Mouse (Mus musculus) kidney, embryonic 15.5 days (tissue): Measurements from ENCODE around the gene Ubtd2. TPM values are rescaled to one million over a fixed set of nuclear protein-coding genes. Genes with fewer than 3 reads are reported as not detected.

ENCODE experiments used
- ATAC-seq: fragments of 200-750 bp; cut with Nextera tagmentation; replicated peaks from 2 replicates; pipeline ENCODE4 v1.8.0; 2017; ENCODE audit warnings: moderate TSS enrichment; ENCODE audit not compliant: low FRiP score
- H3K27ac ChIP-seq: fragments of 300-500 bp; sonication (generic); 2 replicates; pipeline ENCODE4 v1.5.1; 2015; ENCODE audit warnings: mild to moderate bottlenecking, inconsistent platforms
- H3K27me3 ChIP-seq: fragments of 300-500 bp; sonication (generic); 2 replicates; pipeline ENCODE4 v1.6.1; 2015; ENCODE audit warnings: inconsistent platforms
- H3K36me3 ChIP-seq: fragments of 300-500 bp; sonication (generic); 2 replicates; pipeline ENCODE4 v1.6.1; 2015; ENCODE audit warnings: inconsistent platforms
- H3K4me1 ChIP-seq: fragments of 300-500 bp; sonication (generic); 2 replicates; pipeline ENCODE4 v1.6.1; 2015; ENCODE audit warnings: inconsistent platforms
- H3K4me2 ChIP-seq: fragments of 300-500 bp; sonication (generic); 2 replicates; pipeline ENCODE4 v1.6.1; 2015; ENCODE audit warnings: moderate library complexity, mild to moderate bottlenecking, inconsistent platforms
- H3K4me3 ChIP-seq: fragments of 300-500 bp; sonication (generic); replicated peaks from 2 replicates; pipeline ENCODE4 v1.5.1; 2015; ENCODE audit warnings: mild to moderate bottlenecking, inconsistent platforms
- H3K9ac ChIP-seq: fragments of 300-500 bp; sonication (generic); 2 replicates; pipeline ENCODE4 v1.6.1; 2015; ENCODE audit warnings: mild to moderate bottlenecking, inconsistent platforms
- H3K9me3 ChIP-seq: fragments of 300-500 bp; sonication (generic); replicated peaks from 2 replicates; pipeline ENCODE4 v1.6.1; 2016; ENCODE audit warnings: inconsistent platforms
- WGBS: fragments of 180-500 bp; shearing (Covaris S2); methylation state at CpG from one replicate; pipeline ENCODE4 v1.1.7; 2015; ENCODE audit warnings: mixed read lengths; 5-methylcytosine and 5-hydroxymethylcytosine counted together
- polyA plus RNA-seq: library from polyadenylated mRNA; unstranded; fragments of >200 nt; fragmentation: Nextera tagmentation; extraction: Ambion mirVana; gene quantifications from 2 replicates; pipeline ENCODE4 v1.2.1, GENCODE M21; 2015

The Ubtd2 gene
- polyA plus RNA-seq, 1 experiment from 2014 or later: 46.1 TPM

DNA sequence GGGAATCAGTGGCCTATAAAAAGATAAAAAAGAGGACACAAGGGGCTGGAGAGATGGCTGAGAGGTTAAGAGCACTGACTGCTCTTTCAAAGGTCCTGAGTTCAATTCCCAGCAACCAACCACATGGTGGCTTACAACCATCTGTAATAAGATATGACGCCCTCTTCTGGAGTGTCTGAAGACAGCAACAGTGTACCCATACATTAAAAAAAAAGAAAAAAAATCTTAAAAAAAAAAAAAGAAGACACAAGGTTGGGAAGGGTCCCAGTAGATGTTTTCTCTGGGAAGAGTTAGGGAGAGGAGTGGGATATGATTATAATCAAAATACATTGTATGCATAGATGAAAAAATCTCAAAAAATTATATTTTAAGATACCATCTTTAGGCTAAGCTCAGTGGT, 10.0 kb upstream of the Ubtd2 start:
- Histone ChIP-seq H3K4me2 (no peak overlapping the region), H3K4me3 (no peak overlapping the region), H3K27me3 (no peaks in the 10 kb centered on the region), H3K9me3 (no peaks in the 10 kb centered on the region), H3K9ac (no peak overlapping the region), H3K27ac (no peak overlapping the region), H3K4me1 (no peaks in the 10 kb centered on the region), H3K36me3 (no peaks in the 10 kb centered on the region)
- ATAC-seq: no peak
- WGBS: 71% methylated on average over 1 of the region's 1 CpGs

DNA sequence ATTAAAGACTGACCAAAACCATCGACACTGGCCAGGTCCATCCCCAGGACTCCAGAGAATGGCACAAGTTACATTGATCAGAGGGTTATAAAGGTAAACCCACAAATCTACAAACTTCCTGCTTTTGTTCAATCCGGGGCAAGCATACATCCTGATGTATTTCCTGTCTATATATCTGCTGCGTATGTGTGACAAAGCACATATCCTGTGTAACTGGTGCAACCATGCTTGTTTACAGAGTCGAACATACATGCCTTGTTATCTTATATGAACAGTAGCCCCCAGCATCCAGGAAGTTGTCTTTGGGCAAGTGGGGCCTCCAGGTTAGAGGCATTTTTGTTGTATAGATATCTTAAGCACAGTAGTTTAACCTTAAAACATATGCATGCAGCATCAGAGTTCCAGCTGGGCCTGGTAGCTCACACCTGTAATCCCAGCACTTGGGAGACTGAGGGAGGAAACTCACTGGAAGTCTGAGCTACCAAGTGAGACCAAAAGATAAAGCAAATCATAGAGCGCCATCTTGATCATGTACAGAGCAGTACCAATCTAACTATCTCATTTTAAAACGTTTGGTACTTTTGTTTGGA, 9.4 kb upstream of the Ubtd2 start:
- Histone ChIP-seq H3K9me3 (no peaks in the 10 kb centered on the region), H3K4me2 (no peak overlapping the region), H3K9ac (no peak overlapping the region), H3K27me3 (no peaks in the 10 kb centered on the region), H3K27ac (no peak overlapping the region; the same call in 1 of the 2 replicates), H3K4me1 (no peaks in the 10 kb centered on the region), H3K36me3 (no peaks in the 10 kb centered on the region), H3K4me3 (no peak overlapping the region)
- ATAC-seq: no peak
- 74% methylated on average over 6 of the region's 6 CpGs for WGBS

DNA sequence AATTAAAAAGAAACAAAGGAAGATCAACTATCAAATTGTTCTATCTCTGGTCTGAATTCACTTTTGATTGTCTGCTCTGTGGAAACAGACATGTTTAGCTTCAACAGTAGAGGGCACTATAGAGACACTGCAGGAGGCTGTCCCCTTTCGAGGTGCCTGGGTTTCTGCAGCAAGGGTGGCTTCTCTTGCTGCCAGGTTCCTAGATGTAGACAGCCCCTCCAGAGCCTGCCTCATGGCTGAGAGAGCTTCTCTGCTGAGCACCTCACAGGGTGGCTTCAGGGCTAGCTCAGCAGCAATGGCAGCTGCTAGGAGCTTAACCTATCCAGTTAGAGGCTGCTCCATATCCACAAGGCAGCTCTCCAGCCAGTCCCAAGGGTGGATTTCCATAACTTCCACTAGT, 5.0 kb upstream of the Ubtd2 start:
- no peaks in the 10 kb centered on the region for H3K27me3 ChIP-seq
- H3K36me3 ChIP-seq: no peaks in the 10 kb centered on the region
- no peak overlapping the region for H3K4me2 ChIP-seq
- no peak for ATAC-seq
- 0% methylated on average over 1 of the region's 1 CpGs for WGBS
- H3K4me1 ChIP-seq: peaks cover 6% of the 10 kb centered on the region; the same call in 1 of the 2 replicates
- no peak overlapping the region for H3K9ac ChIP-seq
- H3K9me3 ChIP-seq: no peaks in the 10 kb centered on the region
- H3K27ac ChIP-seq: no peak overlapping the region
- H3K4me3 ChIP-seq: no peak overlapping the region

DNA sequence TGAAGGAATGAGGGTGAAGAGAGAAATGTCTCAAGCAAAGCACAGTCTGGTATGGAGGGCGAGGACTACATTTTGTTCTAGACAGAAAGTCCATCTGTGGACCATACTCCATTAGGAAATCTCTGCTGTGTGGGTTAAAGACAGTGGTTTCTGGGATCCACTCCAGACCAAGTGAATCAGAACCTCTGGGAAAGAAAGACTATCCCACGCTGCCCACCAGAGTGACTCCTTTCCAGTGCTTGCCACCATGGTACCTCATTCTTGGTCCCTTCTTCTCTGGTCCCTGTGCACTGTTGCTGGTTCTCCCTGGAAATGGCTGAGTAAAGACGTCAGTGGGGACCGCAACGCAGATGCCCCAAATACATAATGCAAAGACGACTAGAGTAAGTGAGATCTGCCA, 3.9 kb upstream of the Ubtd2 start:
- Histone ChIP-seq H3K4me1 (peaks cover 6% of the 10 kb centered on the region), H3K27me3 (no peaks in the 10 kb centered on the region), H3K9ac (no peak overlapping the region), H3K36me3 (no peaks in the 10 kb centered on the region), H3K4me2 (no peak overlapping the region), H3K9me3 (no peaks in the 10 kb centered on the region), H3K4me3 (no peak overlapping the region), H3K27ac (no peak overlapping the region)
- no peak for ATAC-seq
- WGBS: 93% methylated on average over 6 of the region's 6 CpGs

DNA sequence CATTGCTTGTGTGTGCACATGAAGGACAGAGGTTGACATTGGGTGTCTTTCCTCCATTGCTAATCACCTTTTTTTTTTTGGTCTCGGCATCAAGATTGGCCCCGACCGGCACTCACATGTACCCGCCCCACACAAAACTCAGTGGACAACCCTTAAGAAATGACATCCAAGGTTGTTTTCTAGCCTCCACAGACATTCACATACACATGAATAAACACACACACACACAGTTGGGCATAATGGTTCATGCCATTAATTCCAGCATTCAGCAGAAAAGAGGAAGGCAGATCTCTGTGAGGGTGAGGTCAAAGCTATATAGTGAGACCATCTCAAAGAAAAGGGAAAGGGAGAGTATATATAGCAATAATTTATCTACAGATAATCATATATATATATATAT, 2.4 kb upstream of the Ubtd2 start:
- H3K4me2 ChIP-seq: no peak overlapping the region
- H3K4me1 ChIP-seq: peaks cover 13% of the 10 kb centered on the region
- no peak overlapping the region for H3K27ac ChIP-seq
- WGBS: 97% methylated on average over 4 of the region's 4 CpGs
- ATAC-seq: no peak
- H3K4me3 ChIP-seq: no peak overlapping the region
- H3K9ac ChIP-seq: no peak overlapping the region
- no peaks in the 10 kb centered on the region for H3K9me3 ChIP-seq
- H3K36me3 ChIP-seq: no peaks in the 10 kb centered on the region
- no peaks in the 10 kb centered on the region for H3K27me3 ChIP-seq

DNA sequence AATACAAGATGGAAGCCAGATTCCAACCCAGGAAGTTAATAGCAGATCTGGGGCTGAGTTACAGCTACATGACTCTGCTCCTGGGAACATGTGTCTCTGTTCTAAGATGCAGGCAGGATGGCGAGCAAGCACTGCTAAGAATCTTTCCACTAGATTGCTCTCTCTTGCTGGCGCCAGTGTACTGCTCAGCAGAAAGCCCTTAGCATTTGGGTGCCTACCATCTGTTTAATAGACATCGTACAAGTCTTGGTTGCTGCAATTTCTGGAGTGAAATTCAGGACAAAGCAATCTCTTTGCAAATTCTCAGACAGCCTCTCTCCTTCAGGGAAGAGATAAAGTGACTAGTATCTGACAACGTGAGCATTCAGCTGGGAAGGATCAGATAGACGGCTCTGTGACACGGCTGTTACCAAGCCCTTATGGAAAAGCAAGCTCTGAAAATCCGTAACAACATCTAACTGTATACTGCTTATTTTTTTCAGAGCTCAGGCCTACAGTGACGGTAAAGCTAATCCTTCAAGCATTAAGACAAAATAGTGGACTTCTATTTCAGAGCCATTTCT, 1.7 kb upstream of the Ubtd2 start:
- no peak overlapping the region for H3K9ac ChIP-seq
- H3K27ac ChIP-seq: peak overlapping the region; percentile 46; the same call in 1 of the 2 replicates
- no peaks in the 10 kb centered on the region for H3K9me3 ChIP-seq
- 0 out of 2 replicates have a peak overlapping the region, but pooled peaks have one; percentile 8 for H3K4me2 ChIP-seq
- H3K4me1 ChIP-seq: peaks cover 13% of the 10 kb centered on the region
- no peaks in the 10 kb centered on the region for H3K36me3 ChIP-seq
- WGBS: 49% methylated on average over 8 of the region's 8 CpGs
- ATAC-seq: no peak
- no peaks in the 10 kb centered on the region for H3K27me3 ChIP-seq
- no peak overlapping the region for H3K4me3 ChIP-seq

DNA sequence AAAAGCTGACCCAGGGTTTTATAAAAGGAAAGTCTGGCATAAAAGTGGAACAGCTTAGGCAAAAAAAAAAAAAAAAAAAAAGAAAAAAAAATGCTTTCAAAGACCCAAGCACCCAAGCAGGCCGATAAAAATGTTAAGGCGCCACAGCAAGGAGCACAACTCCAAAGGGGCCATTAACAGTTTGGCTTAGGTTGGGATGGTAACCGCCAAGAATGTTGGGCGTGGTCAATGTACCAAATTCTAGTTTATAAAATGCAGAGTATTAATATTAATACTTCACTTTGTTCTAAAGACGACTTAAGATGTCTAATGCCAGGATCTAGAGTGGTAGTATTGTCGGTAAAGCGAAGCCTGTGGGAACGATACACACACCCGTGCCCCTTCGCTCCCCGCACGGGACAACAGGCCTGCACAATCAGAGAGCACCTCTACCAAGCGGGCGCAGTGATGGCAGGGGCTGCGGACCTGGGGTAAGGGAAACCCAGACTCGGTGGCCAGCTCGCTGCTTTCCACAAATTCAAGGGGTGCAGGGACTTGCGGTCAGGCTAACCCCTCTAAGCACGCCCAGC, 855 bp upstream of the Ubtd2 start:
- Histone ChIP-seq H3K4me2 (peak overlapping the region; percentile 93), H3K36me3 (no peaks in the 10 kb centered on the region), H3K9me3 (no peaks in the 10 kb centered on the region), H3K4me1 (peaks cover 13% of the 10 kb centered on the region), H3K4me3 (peak overlapping the region; percentile 81), H3K9ac (peak overlapping the region; percentile 88), H3K27ac (peak overlapping the region; percentile 98), H3K27me3 (no peaks in the 10 kb centered on the region)
- no peak; the same call in 1 of the 2 replicates for ATAC-seq
- WGBS: 4% methylated on average over 19 of the region's 19 CpGs

DNA sequence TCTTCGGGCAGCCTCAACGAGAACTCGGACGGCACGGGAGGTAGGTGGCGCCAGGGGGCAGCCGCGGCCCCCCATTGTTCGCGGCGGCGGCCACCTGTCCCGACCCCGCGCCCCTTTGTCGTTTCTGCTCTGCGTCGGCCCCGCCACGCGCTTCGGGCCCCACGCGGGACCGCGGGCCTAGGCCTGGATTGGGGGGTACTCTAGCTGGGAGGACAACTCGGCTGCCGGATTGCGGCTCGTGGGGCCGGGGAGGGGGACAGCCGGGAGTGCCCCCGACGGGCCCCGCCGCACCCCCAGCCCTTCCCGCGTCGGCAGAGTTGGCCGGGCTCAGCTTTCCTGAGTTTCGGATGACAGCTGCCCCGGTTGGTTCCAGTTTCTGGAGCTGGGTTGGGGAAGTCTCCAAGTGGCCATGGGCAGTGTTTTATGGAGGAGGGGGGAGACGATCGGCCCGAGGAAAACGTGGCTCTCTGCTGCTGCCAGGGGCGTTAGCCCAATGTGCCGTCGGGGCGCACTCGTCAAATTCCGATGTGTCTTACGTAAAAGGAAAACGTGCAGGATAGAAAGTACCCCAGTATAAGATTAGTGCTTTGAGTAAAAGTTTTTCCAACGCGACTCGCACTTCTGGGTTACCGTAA, 454 bp downstream of the Ubtd2 start:
- peak overlapping the region; percentile 81 for H3K4me3 ChIP-seq
- ATAC-seq: peak; percentile 62
- under 1% methylated on average over 58 of the region's 58 CpGs for WGBS
- no peaks in the 10 kb centered on the region for H3K9me3 ChIP-seq
- H3K27ac ChIP-seq: peak overlapping the region; percentile 98
- no peaks in the 10 kb centered on the region for H3K36me3 ChIP-seq
- peak overlapping the region; percentile 88 for H3K9ac ChIP-seq
- peak overlapping the region; percentile 93 for H3K4me2 ChIP-seq
- peaks cover 13% of the 10 kb centered on the region for H3K4me1 ChIP-seq
- no peaks in the 10 kb centered on the region for H3K27me3 ChIP-seq

DNA sequence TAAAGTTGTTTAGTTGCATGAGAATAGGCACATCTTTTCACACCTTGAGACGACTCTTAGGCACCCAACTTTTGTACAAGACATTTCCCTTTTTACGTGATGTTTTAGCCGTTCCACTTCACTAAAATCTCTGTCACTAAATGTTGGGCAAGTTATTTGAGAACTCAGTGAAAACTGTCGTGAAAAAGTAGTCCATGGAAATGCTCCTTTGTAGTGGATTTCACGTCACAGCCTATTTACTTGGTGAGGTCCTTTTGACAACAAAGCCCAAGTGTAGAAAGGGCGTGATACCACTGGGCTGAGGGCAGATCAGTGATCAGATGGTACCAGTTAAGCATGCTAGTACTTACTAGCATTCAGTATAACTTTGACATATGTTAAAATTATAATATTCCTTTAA, 1.2 kb downstream of the Ubtd2 start:
- ATAC-seq: no peak
- Histone ChIP-seq H3K27ac (no peak overlapping the region), H3K4me1 (peaks cover 13% of the 10 kb centered on the region), H3K9me3 (no peaks in the 10 kb centered on the region), H3K4me3 (peak overlapping the region; percentile 81), H3K9ac (peak overlapping the region; percentile 88), H3K27me3 (no peaks in the 10 kb centered on the region), H3K4me2 (peak overlapping the region; percentile 93), H3K36me3 (no peaks in the 10 kb centered on the region)
- WGBS: 4% methylated on average over 6 of the region's 6 CpGs

DNA sequence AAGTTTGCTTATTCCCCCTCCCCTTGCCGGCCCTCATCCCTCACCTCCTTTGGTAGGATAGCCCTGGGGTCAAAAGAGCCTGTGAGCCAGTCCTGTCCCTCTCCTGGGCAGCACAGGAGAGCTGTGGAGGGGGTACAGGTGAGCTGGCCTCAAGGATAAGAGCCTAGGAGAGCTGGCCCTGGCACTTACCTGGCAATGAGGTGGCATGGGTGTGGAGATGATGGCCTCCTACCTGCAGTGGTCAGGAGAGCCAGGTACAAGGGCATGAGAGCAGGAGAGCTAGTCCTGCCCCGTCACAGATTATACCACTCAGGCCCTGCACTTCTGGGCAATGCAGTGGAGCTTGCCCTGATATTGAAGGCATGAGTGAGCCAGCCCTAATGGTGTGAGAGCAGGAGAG, 9.1 kb downstream of the Ubtd2 start:
- H3K9me3 ChIP-seq: no peaks in the 10 kb centered on the region
- ATAC-seq: no peak

DNA sequence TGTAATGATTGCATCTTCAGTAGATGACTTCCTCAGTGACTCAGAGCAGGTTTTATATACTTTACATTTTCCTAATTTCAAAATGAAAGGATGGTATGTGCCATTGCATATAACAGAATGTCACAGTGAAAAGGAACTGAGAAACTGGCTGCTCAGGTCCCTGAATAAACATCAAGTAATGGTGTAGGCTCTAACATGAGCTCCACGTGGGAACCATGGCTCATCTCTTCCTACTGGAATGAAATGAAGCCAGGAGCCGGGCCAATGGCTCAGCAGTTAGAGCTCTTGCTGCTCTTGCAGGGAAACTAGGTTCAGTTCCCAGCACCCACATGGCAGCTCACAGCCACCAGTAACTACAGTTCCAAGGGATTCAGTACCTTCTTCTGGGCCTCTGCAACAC, 16.8 kb downstream of the Ubtd2 start:
- Histone ChIP-seq H3K27ac (no peak overlapping the region), H3K27me3 (no peaks in the 10 kb centered on the region), H3K4me3 (no peak overlapping the region), H3K36me3 (no peaks in the 10 kb centered on the region), H3K9me3 (no peaks in the 10 kb centered on the region), H3K9ac (no peak overlapping the region), H3K4me2 (no peak overlapping the region), H3K4me1 (0 out of 2 replicates have a peak, but pooled peaks cover 3% of the 10 kb centered on the region)
- ATAC-seq: no peak
- 83% methylated on average over 2 of the region's 2 CpGs for WGBS

More for the DNA sequence above, 9.1 kb downstream of the Ubtd2 start:
- no peak overlapping the region for H3K27ac ChIP-seq
- no peak overlapping the region for H3K9ac ChIP-seq
- WGBS: 79% methylated on average over 2 of the region's 2 CpGs
- H3K4me1 ChIP-seq: 0 out of 2 replicates have a peak, but pooled peaks cover 3% of the 10 kb centered on the region
- H3K36me3 ChIP-seq: no peaks in the 10 kb centered on the region
- H3K4me3 ChIP-seq: no peak overlapping the region
- no peak overlapping the region for H3K4me2 ChIP-seq
- no peaks in the 10 kb centered on the region for H3K27me3 ChIP-seq

DNA sequence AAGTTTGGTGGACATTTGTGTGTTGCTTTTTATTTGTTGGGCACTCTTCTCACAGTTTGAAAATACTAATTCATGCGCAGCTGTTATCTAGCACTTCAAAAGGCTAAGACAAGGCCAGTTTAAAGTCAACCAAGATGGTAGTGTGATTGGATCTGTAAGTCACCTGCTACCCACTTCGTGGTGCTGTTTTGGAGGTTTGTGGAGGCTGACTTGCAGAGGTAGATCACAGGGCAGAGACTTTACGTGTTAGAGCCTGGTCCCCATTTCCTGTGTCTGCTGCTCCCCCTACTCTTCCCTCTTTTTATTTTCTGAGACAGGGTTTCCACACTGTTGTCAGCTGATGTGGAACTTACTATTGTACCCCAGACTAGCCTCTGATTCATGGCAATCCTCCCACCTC, 19.6 kb downstream of the Ubtd2 start:
- ATAC-seq: no peak
- WGBS: 89% methylated on average over 3 of the region's 3 CpGs
- Histone ChIP-seq H3K9me3 (no peaks in the 10 kb centered on the region), H3K36me3 (no peaks in the 10 kb centered on the region), H3K27ac (no peak overlapping the region), H3K27me3 (no peaks in the 10 kb centered on the region), H3K4me3 (no peak overlapping the region), H3K4me2 (no peak overlapping the region), H3K4me1 (0 out of 2 replicates have a peak, but pooled peaks cover 3% of the 10 kb centered on the region), H3K9ac (no peak overlapping the region)
